ENCODE assay signal across 7 mouse cellular contexts in the genomic region with DNA sequence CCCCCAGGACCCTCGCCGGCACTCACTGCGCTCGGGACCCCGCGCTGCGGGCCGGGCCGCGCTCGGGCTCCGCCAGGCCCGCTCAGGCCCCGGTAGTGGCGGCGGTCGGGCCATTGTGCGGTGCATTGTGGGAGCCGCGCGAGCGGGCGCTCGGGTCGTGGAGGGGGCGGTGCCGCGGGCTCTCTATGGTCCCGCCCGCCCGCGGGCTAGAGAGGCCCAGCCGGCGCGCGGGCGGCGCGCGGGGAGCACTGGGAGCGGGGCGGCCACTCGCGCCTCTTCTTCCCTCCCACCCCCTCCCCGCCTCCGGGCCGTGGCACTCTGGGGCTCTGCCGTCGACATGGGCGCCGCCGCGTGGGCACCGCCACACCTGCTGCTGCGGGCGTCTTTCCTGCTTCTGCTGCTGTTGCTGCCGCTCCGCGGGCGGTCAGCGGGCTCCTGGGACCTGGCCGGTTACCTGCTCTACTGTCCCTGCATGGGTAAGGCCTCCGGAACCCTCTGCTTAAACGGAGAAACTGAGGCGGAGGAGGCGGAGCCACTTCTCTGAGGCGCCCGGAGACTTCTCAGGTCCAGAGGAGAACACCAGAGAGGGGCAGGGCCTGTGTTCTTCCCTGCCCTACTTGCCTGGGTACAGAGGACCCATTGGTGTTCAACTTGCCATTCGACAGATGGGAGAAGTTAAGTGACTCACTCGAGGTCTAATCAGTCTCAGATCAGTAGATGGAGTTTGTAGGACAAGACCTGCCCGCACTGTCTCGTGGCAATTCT. TPM values are rescaled to one million over a fixed set of nuclear protein-coding genes. Genes with fewer than 3 reads are reported as not detected.
DNase-seq lines count a peak whose midpoint lies in the region; ATAC-seq lines count a peak whose summit lies in the region.

TSS of gene Plagl2 (minus strand) at position 177 of the 765 bp plus-strand sequence.
TSS of gene Pofut1 (plus strand) at position 284 of the 765 bp plus-strand sequence.

- peak; percentile 94 to 96 for DNase-seq in adrenal gland, adult (ENCODE audit: inconsistent age in 2 of 2, low spot score in 1 of 2)
- DNase-seq in embryo, embryonic 10.5 days (ENCODE audit: low spot score) = peak; percentile 94
- DNase-seq in gastrocnemius, postnatal 25 days = peak; percentile 94
- peak; percentile 89 to 91 for DNase-seq in left cerebral cortex, postnatal 25 days (ENCODE audit: low spot score in 2 of 2)
- peak; percentile 88 for DNase-seq in midbrain, embryonic 10.5 days (ENCODE audit: low spot score)
- peak; percentile 85 for DNase-seq in right cerebral cortex, postnatal 4 days

- H3K27me3 ChIP-seq in intestine, embryonic 15.5 days (replicated peaks) = no peaks in the 10 kb centered on the region
- H3K27me3 ChIP-seq in midbrain, embryonic 10.5 days (ENCODE audit: low read depth, poor library complexity, severe bottlenecking) = no peaks in the 10 kb centered on the region

- peak within 1 kb of the TSS; percentile 81 for H3K4me2 ChIP-seq in intestine, embryonic 15.5 days (replicated peaks)

- H3K4me3 ChIP-seq in intestine, embryonic 15.5 days (replicated peaks) = peak within 1 kb of the TSS; percentile 99
- H3K4me3 ChIP-seq in midbrain, embryonic 10.5 days = peak within 1 kb of the TSS; percentile 99

- peak within 1 kb of the TSS; percentile 99 for H3K9ac ChIP-seq in intestine, embryonic 15.5 days

- peak within 1 kb of the TSS; percentile 97 for H3K27ac ChIP-seq in intestine, embryonic 15.5 days
- peak within 1 kb of the TSS; percentile 99 for H3K27ac ChIP-seq in midbrain, embryonic 10.5 days (replicated peaks)

- no peaks in the 10 kb centered on the region for H3K9me3 ChIP-seq in intestine, embryonic 15.5 days
- H3K9me3 ChIP-seq in midbrain, embryonic 10.5 days (replicated peaks) = no peaks in the 10 kb centered on the region

- peaks cover 27% of the 10 kb centered on the region for H3K4me1 ChIP-seq in intestine, embryonic 15.5 days (replicated peaks)
- peaks cover 46% of the 10 kb centered on the region for H3K4me1 ChIP-seq in midbrain, embryonic 10.5 days

- intact Hi-C loops in left cerebral cortex, postnatal 25 days (cut with DNase I) = loop anchor here (2.0 to 5.0 kb wide), 2 partner anchors 79 to 105 kb away; partner anchors contain the start of gene Tm9sf4

- H3K36me3 ChIP-seq in intestine, embryonic 15.5 days = peaks cover 3% of the 10 kb centered on the region; the same call in 1 of the 2 replicates
- peaks cover 53% of the 10 kb centered on the region for H3K36me3 ChIP-seq in midbrain, embryonic 10.5 days

- 0% methylated on average over 52 of the region's 72 CpGs for WGBS in intestine, embryonic 15.5 days
- under 1% methylated on average over 72 of the region's 72 CpGs for WGBS in midbrain, embryonic 10.5 days

- peak; percentile 97 for ATAC-seq in intestine, embryonic 15.5 days

RNA-seq across cellular contexts. Expression of gene Plagl2, which starts in this region (rescaled TPM):
- total RNA-seq in gastrocnemius, postnatal 25 days (2021) = 1 to 10 TPM; 3.2 to 4.0 TPM
- 46.8 and 48.0 TPM in 2 replicates for polyA plus RNA-seq in intestine, embryonic 15.5 days (2015; fragmentation: Nextera tagmentation; extraction: Ambion mirVana)
- total RNA-seq in left cerebral cortex, postnatal 25 days (2021) = 1 to 10 TPM; 5.3 to 5.7 TPM
- 29.1 and 29.4 TPM in 2 replicates for polyA plus RNA-seq in midbrain, embryonic 10.5 days (2016; fragmentation: Nextera tagmentation; extraction: Ambion mirVana)

RNA-seq across cellular contexts. Expression of gene Pofut1, which starts in this region (rescaled TPM):
- 10 to 100 TPM; 11.4 to 12.2 TPM for total RNA-seq in gastrocnemius, postnatal 25 days (2021)
- polyA plus RNA-seq in intestine, embryonic 15.5 days (2015; fragmentation: Nextera tagmentation; extraction: Ambion mirVana) = 11.7 and 12.1 TPM in 2 replicates
- total RNA-seq in left cerebral cortex, postnatal 25 days (2021) = 10 to 100 TPM; 13.6 to 15.3 TPM
- 5.9 and 6.3 TPM in 2 replicates for polyA plus RNA-seq in midbrain, embryonic 10.5 days (2016; fragmentation: Nextera tagmentation; extraction: Ambion mirVana)

Comparison
In these comparisons a context has a peak if more than half of its experiments do, and no peak if none do; other contexts are left out.
1. Peak in every context shown above with its lines: DNase-seq, ATAC-seq, H3K4me3 ChIP-seq and H3K27ac ChIP-seq.